Mouse (Mus musculus) liver, embryonic 11.5 days (tissue): Measurements from ENCODE around the gene Pex11g. TPM values are rescaled to one million over a fixed set of nuclear protein-coding genes. Genes with fewer than 3 reads are reported as not detected.

ENCODE experiments used
- ATAC-seq: fragments of 200-750 bp; cut with Nextera tagmentation; replicated peaks from 2 replicates; pipeline ENCODE4 v1.8.0; 2017; ENCODE audit warnings: moderate number of reproducible peaks, mild to moderate bottlenecking, moderate TSS enrichment, moderate library complexity; ENCODE audit not compliant: low FRiP score
- DNase-seq: peaks from one replicate; pipeline ENCODE4 v3.0.0-alpha.2; 2017; ENCODE audit warnings: low spot score
- H3K27ac ChIP-seq: fragments of 300-500 bp; sonication (generic); 2 replicates; pipeline ENCODE4 v1.5.1; 2014; ENCODE audit warnings: mild to moderate bottlenecking, low read depth, low read length, control low read depth
- H3K27me3 ChIP-seq: fragments of 300-500 bp; sonication (generic); replicated peaks from 2 replicates; pipeline ENCODE4 v1.6.1; 2014; ENCODE audit warnings: low read length, mixed read lengths; ENCODE audit not compliant: control insufficient read depth, insufficient read depth
- H3K36me3 ChIP-seq: fragments of 300-500 bp; sonication (generic); 2 replicates; pipeline ENCODE4 v1.6.1; 2014; ENCODE audit warnings: mild to moderate bottlenecking, low read length, moderate library complexity, mixed read lengths; ENCODE audit not compliant: control insufficient read depth, insufficient read depth
- H3K4me1 ChIP-seq: fragments of 300-500 bp; sonication (generic); replicated peaks from 2 replicates; pipeline ENCODE4 v1.6.1; 2014; ENCODE audit warnings: low read length, mixed read lengths; ENCODE audit not compliant: control insufficient read depth, insufficient read depth
- H3K4me2 ChIP-seq: fragments of 300-500 bp; sonication (generic); 2 replicates; pipeline ENCODE4 v1.6.1; 2014; ENCODE audit warnings: mild to moderate bottlenecking, control low read depth, moderate library complexity
- H3K4me3 ChIP-seq: fragments of 300-500 bp; sonication (generic); 2 replicates; pipeline ENCODE4 v1.5.1; 2014; ENCODE audit warnings: low read depth, low read length, control low read depth
- H3K9ac ChIP-seq: fragments of 300-500 bp; sonication (generic); 2 replicates; pipeline ENCODE4 v1.6.1; 2014; ENCODE audit warnings: low read depth, low read length, control low read depth
- H3K9me3 ChIP-seq: fragments of 300-500 bp; sonication (generic); 2 replicates; pipeline ENCODE4 v1.6.1; 2016; ENCODE audit warnings: low read length, inconsistent platforms, mixed read lengths; ENCODE audit not compliant: control insufficient read depth
- WGBS: fragments of 180-500 bp; shearing (Covaris S2); extraction: QIAGEN DNeasy Blood & Tissue Kit; methylation state at CpG from one replicate; pipeline ENCODE4 v1.1.7; 2014; 5-methylcytosine and 5-hydroxymethylcytosine counted together
- polyA plus RNA-seq: library from polyadenylated mRNA; unstranded; fragments of >200 nt; fragmentation: Nextera tagmentation; extraction: Ambion mirVana; gene quantifications from 2 replicates; pipeline ENCODE4 v1.2.1, GENCODE M21; 2014

The Pex11g gene
- polyA plus RNA-seq: 3.4 and 4.3 TPM in 2 replicates

DNA sequence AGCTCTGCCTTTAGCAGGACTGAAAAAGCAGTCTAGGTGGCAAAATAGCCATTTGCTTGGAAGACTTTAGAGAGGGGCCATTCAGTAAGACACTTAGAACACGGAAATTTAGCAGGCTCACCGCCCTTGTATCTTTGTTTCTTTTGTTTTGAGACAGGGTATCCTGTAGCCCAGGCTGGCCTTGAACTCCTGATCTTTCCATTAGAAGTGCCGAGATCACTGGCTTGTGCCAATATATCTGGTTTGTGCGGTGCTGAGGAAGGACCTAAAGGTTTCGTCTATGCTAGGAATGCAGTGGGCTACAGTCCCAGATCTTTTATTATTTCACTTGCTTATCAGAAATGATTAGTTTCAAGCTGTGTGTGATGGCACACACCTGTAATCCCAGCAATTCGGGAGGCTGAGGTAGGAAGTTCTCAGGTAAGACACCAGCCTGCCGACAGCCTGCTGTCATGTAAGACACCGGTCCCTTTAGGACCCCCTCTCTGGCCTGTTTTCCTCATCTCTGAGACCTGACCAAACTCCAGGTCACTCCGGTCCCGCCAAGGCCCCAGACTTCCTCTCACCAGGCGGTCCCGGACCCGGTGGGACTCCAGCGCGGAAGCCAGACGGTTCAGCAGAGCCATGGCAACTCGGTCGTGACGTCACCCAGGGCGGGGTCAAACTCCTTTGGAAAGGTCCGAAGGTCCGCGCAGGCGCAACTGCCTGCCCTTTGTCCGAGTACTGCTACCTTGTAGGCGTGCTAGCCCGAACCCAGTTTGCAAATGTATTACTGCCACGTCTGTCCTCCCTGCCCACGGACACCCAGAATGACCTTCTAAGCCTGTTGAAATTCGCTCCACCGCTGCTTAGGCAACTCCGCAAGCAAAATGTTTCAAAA is at the start of gene Pex11g:
Pex11g (minus strand) TSS at position 675 of the 880 bp plus-strand sequence.
- ATAC-seq: peak; percentile 92
- peak within 1 kb of the TSS; percentile 51 for H3K4me3 ChIP-seq
- H3K9ac ChIP-seq: peak within 1 kb of the TSS; percentile 69
- peak; percentile 97 for DNase-seq
- H3K4me1 ChIP-seq: no peaks in the 10 kb centered on the region
- peak within 1 kb of the TSS; percentile 69 for H3K4me2 ChIP-seq
- H3K27me3 ChIP-seq: no peaks in the 10 kb centered on the region
- no peak within 1 kb of the TSS for H3K27ac ChIP-seq
- no peaks in the 10 kb centered on the region for H3K9me3 ChIP-seq
- no peaks in the 10 kb centered on the region for H3K36me3 ChIP-seq
- 5% methylated on average over 32 of the region's 32 CpGs for WGBS

DNA sequence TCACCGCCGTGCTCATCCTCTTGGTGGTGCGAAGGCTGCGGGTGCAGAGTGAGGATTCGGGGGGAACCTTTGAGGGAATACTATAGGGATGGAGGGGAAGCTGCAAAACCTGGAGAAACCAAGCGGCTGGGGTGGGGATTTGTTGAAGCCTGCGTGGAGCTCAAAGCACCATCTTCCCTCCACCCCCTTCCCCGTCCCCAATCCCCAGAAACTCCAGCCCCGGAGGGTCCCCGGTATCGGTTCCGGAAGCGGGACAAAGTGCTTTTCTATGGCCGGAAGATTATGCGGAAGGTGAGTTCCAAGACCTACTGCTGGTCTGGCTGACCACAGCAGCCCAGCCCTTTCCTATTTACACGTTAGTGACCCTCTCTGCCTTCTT is 49.6 kb upstream of the Pex11g start:
- peak; percentile 47 for DNase-seq
- no peaks in the 10 kb centered on the region for H3K27me3 ChIP-seq
- WGBS: 4% methylated on average over 16 of the region's 16 CpGs
- peaks cover 11% of the 10 kb centered on the region; the same call in 1 of the 2 replicates for H3K36me3 ChIP-seq
- peak overlapping the region; percentile 82 for H3K4me3 ChIP-seq
- no peak for ATAC-seq
- peak overlapping the region; percentile 99 for H3K4me2 ChIP-seq
- peak overlapping the region; percentile 73 for H3K9ac ChIP-seq
- peaks cover 17% of the 10 kb centered on the region for H3K4me1 ChIP-seq
- H3K9me3 ChIP-seq: no peaks in the 10 kb centered on the region
- peak overlapping the region; percentile 67 for H3K27ac ChIP-seq

DNA sequence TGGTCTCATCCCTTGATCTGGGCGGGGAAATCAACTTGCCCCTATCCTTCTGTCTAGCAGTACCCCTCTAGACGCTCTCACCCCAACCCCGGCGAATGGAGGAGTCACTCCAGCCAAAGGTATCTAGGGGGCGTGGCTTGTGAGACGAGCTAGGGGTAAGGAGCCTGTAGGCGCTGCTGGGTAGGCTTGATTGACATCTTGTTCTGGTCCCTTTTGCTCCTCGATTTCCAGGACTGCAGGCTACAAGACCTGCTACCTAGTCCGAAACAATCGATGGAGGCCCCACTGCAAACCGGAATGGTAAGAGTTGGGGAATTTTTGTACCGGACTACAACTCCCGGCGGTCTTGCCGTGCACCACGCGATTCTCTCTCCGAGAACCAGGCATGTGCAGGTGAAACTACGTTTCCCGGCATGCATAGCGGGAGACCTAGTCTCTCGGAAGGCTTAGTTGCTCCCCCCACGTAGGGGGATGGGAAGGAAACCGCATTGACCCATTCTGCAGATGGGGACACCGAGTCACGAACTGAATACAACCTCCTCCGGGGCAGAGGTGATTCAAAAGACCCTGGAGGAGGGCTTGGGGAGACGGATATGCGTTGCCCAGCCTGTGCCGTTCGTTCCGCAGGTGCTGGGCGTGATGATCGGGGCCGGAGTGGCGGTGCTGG is 49.1 kb upstream of the Pex11g start:
- Histone ChIP-seq H3K4me2 (peak overlapping the region; percentile 99), H3K27me3 (no peaks in the 10 kb centered on the region), H3K9ac (peak overlapping the region; percentile 73), H3K36me3 (peaks cover 7% of the 10 kb centered on the region; the same call in 1 of the 2 replicates), H3K9me3 (no peaks in the 10 kb centered on the region), H3K4me3 (peak overlapping the region; percentile 82), H3K27ac (peak overlapping the region; percentile 67), H3K4me1 (peaks cover 12% of the 10 kb centered on the region)
- ATAC-seq (peak; percentile 87), DNase-seq (peak; percentile 89)
- WGBS: 1% methylated on average over 36 of the region's 36 CpGs

DNA sequence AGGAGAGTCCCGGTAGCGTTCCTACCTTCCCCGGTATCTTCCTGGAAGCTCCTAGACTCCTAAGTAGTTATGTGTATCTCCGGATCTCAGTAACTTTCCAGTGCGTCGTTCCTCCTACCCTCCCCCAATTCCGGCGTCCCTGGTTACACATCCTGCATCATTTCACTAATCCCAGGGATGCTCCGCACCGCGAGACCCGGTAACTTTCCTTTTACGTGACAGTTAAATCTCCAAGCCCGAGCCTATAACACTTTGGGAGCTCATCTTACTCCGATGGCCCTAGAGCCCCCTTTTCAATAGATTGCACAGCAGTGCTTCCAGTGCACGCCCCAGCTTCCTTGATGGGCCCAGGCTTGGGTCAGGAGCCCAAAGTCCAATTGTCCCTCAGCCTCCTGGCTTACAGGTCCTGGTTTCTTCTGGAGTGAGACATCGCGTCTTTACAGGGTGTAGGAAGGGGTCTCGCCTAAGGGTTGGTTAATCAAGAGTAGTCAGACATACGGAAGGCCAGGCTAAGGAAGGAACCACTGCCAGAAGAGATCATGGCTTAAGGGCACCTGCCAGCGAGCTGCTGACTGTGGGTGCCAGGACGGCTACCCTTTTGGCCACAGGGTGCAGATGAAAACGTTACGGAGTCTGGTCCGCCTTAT is 48.4 kb upstream of the Pex11g start:
- H3K9me3 ChIP-seq: no peaks in the 10 kb centered on the region
- WGBS: under 1% methylated on average over 25 of the region's 25 CpGs
- H3K9ac ChIP-seq: peak overlapping the region; percentile 73
- ATAC-seq (peak; percentile 32), DNase-seq (peak; percentile 67)
- no peaks in the 10 kb centered on the region for H3K27me3 ChIP-seq
- peaks cover 7% of the 10 kb centered on the region; the same call in 1 of the 2 replicates for H3K36me3 ChIP-seq
- H3K4me3 ChIP-seq: peak overlapping the region; percentile 82
- peaks cover 11% of the 10 kb centered on the region for H3K4me1 ChIP-seq
- H3K27ac ChIP-seq: peak overlapping the region; percentile 67
- peak overlapping the region; percentile 99 for H3K4me2 ChIP-seq

DNA sequence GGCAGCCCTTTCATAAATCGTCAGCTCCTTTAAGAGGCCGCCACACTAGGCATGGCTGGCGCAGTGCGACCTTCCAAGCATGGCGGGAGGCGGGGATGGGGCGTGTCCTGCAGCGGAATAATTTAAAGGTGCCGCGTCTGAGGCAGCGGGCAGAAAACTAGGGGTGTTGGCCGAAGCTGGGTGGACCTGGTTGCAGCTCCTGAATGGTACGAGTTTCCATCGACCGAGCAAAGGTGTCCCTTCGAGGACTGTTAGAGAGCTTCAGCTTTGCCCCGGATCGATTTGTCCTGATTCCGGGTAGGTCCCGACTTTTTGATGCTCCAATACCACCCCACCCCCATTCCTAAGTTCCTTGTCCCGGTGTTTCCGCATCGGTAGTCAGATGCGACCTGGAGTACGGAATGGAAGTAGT is 47.8 kb upstream of the Pex11g start, which contains the start of gene Pnpla6:
Pnpla6 (plus strand) TSS at position 125 of the 412 bp plus-strand sequence.
- WGBS: under 1% methylated on average over 25 of the region's 25 CpGs
- Histone ChIP-seq H3K4me1 (peaks cover 11% of the 10 kb centered on the region), H3K27ac (peak within 1 kb of the TSS; percentile 67), H3K36me3 (peaks cover 9% of the 10 kb centered on the region; the same call in 1 of the 2 replicates), H3K4me3 (peak within 1 kb of the TSS; percentile 82), H3K4me2 (peak within 1 kb of the TSS; percentile 99), H3K9me3 (no peaks in the 10 kb centered on the region), H3K27me3 (no peaks in the 10 kb centered on the region), H3K9ac (peak within 1 kb of the TSS; percentile 73)
- DNase-seq (peak; percentile 86), ATAC-seq (peak; percentile 65)

DNA sequence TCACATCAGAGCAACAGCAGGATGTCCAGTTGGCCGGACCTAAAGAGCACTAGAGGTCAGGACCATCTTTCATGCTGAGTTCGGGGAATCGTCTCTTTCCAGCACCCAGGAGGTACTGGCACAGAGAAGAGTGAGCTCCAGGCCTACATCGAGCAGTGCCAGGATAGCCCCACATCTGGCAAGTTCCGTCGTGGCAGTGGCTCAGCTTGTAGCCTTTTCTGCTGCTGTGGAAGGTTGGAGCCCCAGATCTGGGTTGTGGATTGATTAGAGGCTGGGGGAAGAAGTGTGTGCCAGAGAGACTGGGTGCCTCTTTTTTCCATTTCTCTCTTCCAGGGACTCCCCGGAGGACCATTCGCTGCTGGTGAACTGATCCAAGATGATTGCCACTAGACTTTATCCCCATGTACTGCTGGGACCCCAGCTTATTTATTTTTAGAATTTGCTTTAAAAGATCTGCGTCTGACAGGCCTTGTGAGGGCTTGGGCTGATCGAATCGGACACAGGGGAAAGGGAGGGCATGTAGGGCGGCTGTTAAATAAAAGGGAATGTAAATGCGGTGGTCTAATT is 47.3 kb upstream of the Pex11g start:
- Histone ChIP-seq H3K4me1 (peaks cover 9% of the 10 kb centered on the region), H3K4me2 (peak overlapping the region; percentile 99), H3K36me3 (peaks cover 12% of the 10 kb centered on the region; the same call in 1 of the 2 replicates), H3K27me3 (no peaks in the 10 kb centered on the region), H3K27ac (peak overlapping the region; percentile 67), H3K9ac (peak overlapping the region; percentile 73), H3K4me3 (peak overlapping the region; percentile 82), H3K9me3 (no peaks in the 10 kb centered on the region)
- DNase-seq (no peak), ATAC-seq (no peak)
- WGBS: 39% methylated on average over 13 of the region's 13 CpGs

DNA sequence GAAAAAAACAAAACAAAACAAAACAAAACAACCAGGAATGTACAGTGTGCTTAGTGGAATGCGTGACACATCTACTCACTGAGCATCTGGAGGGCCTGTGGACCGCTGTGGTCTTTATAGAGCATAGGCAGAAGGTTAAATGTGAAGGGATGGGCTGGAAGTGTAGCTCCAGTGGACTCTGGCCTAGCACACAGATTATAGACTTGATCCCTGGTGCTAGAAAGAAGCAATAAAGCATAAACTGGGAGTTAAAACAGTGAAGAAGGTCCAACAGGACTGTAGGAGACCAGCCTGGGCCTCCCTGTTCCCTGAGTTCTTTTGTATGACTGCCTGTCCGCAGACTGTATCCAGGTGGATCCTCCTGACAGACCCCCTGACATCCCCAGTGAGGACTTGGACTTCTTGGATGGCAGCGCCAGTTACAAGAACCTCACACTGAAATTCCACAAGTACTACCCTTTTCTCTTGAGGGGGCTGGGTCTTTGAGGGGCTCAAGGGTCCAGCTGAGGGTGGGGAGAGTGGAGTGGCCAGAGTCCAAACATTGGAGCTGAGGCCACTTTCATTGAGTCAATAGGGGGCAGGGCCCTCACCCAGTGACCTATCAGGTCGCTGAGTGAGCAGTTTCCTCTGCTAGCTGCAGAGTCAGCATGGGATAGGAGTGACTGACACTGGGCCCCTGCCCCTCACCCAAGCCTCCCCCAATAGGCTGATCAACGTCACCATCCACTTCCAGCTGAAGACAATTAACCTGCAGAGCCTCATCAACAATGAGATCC is 40.7 kb upstream of the Pex11g start:
- peak; percentile 50 for ATAC-seq
- Histone ChIP-seq H3K9ac (no peak overlapping the region), H3K4me1 (no peaks in the 10 kb centered on the region), H3K9me3 (no peaks in the 10 kb centered on the region), H3K36me3 (peaks cover 18% of the 10 kb centered on the region), H3K4me3 (no peak overlapping the region), H3K27me3 (no peaks in the 10 kb centered on the region), H3K4me2 (no peak overlapping the region), H3K27ac (no peak overlapping the region)
- no peak for DNase-seq
- WGBS: 75% methylated on average over 6 of the region's 6 CpGs
